Mouse (Mus musculus) activated CD4-positive, CD25-positive, alpha-beta regulatory T cell, adult 4 months (primary cell): ENCODE results near the gene Gyg. TPM values are rescaled to one million over a fixed set of nuclear protein-coding genes. Genes with fewer than 3 reads are reported as not detected.

Experiments
- ATAC-seq: one replicate; pipeline ENCODE4 v1.8.0; 2017
- polyA plus RNA-seq, 2 experiments: library from polyadenylated mRNA; unstranded; fragments of 100-300 nt; shearing (Covaris generic); gene quantifications; one replicate each; pipeline ENCODE4 v1.2.1; 2017

Gyg gene
- 100 to 1,000 TPM; 113 to 139 TPM for polyA plus RNA-seq

- peak; percentile 81 for ATAC-seq
Observed at GRCm38 (mm10) chr3:20154531-20155367, at the start of gene Gyg. Gene Gyg (minus strand): TSS chr3:20155317.

GRCm38 (mm10) chr3:20198869-20199268 lies 43.8 kb upstream of the Gyg start:
- ATAC-seq: peak; percentile 90

- ATAC-seq: no peak
Observed at GRCm38 (mm10) chr3:20197878-20198277, 42.8 kb upstream of the Gyg start.

DNA sequence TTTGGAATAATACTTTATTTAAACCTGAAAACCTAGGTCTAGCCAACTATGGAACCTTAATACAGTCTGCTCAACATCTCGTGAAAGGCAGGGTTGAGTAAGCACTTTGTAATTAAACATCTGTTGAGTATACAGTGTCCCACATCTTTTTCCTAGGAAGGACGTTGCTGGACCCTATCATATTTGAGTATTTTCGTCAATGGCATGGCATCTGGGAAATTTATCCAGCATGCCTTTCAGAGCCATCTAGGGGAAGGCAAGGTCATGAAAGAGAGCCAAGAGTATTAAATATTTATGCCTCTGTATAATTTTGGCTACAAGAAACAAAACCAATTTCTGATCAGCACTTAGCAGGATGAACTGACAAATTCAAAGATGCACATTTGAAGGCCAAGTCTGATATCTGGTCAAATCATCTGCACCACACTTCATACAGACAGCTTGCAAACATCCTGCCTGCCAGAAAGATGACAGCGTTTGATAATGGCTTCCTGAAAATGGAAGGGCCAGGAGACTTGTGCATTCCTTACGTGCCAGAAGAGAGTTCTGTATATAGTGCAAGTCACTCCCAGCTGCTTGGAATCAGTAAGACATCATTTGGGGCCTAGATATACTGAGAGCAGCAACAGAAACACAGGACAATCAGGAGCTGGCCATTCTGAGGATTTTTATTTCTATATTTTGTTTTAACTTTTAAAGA lies 34.0 kb upstream of the Gyg start:
- no peak for ATAC-seq

DNA sequence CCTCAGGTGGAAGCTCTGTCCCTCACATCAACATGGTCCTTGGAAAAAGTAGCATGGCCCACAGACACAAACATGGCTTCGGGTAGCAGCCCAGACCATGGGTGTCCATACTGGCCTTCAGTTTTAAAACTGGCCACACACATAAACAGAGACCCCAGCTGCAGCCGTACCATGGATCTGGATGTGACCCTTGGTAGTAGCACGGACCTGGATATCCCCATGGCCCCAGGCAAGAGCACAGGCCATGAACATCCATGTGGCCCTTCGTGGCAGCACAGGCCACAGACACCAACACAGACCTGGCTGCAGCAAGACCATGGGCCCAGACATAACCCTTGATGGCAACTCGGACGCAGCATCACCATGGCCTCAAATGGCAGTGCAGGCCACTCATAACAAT lies 17.3 kb upstream of the Gyg start:
- no peak for ATAC-seq

DNA sequence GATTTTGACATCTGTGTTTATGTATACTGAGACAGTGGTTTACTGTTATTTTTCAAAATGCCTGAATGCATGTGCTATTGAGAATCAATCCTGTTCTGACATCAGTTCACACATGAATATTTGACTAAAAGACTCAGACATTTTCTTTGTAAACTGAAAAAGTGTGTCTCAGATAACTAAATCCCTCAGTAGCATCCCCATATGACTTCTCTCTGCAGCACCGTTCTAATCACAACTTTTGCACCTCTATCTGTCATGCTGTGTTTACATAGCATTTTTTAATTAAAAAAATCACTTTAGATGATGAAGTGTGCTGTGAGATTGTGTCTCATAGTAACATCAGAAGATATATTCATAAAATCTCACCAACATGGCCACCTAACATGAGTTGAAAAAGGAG lies 12.4 kb upstream of the Gyg start:
- no peak for ATAC-seq

DNA sequence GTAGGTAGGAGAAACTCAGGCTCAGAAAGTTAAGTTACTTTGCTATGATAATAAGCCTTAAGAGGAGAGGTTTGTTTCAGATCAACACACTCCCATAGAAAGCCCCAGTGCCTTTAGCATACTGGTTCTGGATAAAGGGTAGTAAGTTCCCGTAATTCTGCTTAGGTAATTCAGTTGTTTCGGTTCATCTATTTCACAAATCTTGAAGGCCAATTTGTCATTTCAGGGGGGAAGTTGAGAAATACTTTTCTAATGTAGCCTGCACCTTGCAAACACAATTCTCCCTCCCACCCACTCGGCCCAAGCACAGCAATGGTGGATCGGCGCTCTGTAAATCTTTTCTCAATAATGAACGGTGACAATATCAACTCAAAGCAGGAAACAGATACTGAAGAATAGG lies 359 bp upstream of the Gyg start:
- no peak for ATAC-seq

- ATAC-seq: no peak
Observed at GRCm38 (mm10) chr3:20151651-20152050, 3.5 kb downstream of the Gyg start.

GRCm38 (mm10) chr3:20150511-20150910 lies 4.6 kb downstream of the Gyg start:
- ATAC-seq: no peak

DNA sequence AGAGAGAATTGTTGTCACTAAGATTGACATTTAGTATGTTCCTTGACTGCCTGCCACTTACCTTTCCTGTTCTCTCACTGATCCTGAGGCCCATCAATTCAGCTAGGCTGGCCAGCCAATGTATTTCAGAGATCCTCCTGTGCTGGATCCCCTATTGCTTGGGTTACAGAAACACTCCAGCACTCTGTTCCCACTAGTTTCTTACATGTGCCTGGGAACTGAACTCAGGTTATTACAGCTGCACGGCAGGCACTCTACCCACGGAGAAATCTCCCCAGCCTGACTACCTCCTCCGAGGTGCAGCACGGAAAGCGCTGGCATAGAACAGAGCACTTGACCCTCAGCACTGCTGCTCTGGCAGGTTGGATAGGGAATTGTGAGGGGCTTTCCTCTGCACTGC lies 7.5 kb downstream of the Gyg start:
- no peak for ATAC-seq

- no peak for ATAC-seq
Observed at GRCm38 (mm10) chr3:20146884-20147395, 8.2 kb downstream of the Gyg start.

- ATAC-seq: no peak
Observed at GRCm38 (mm10) chr3:20145696-20146113, 9.4 kb downstream of the Gyg start.

GRCm38 (mm10) chr3:20144401-20144800 lies 10.7 kb downstream of the Gyg start:
- no peak for ATAC-seq

DNA sequence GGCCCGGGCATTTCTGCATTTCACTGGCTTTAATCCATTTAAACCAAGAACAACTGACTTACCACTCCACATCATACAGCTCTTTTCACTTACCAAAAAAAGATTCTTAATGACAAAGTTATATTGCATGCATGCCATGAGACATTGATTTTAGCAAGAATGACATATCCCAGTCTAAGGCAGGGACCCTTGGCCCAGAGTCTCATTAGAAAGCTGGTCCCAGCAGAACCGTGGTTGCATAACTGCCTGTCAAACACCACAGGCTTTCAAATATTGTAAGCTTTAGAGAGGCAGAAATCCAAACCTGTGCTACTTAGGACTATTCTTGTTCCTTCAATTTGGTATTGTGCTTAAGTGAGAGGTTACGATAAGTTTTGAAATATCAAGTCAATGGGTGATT lies 11.4 kb downstream of the Gyg start:
- no peak for ATAC-seq

GRCm38 (mm10) chr3:20142576-20142975 lies 12.5 kb downstream of the Gyg start:
- ATAC-seq: no peak

DNA sequence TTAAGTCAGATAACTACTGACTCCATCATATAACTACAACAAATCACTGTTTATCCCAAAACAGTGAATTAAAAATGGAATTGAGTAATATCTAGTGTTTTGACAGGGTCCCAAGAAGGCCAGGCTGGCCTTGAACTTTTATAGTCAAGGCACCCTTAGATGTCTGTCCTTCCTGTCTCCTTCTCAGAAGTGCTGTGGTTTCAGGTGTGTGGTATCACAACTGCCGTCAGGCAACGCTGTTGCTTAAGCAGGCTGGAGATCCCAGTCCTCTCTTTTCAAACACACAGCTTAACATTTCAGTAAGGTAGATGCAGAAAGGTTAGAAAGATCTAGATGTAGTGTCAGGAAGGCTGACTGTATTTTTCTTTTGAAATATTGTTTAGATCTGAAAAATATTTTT lies 13.0 kb downstream of the Gyg start:
- no peak for ATAC-seq

DNA sequence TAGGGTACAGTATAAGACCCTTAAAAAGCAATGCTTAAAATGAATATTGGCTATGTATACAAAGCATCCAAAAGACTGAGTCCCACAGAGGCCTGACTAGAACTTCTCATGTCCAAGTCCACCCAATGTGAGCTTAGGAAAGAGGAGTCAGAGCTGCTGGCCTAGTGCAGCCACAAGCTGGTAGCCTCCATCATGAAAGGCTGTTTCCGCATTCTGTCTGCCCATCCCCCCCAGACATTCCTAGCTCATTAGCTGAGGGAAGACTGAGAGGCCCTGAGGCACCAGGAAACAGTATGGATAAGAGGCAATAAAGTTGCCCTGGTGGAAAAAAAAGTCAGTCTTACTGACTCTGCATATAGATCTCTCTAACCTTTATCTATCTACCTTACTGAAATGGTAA lies 13.4 kb downstream of the Gyg start:
- ATAC-seq: no peak

- no peak for ATAC-seq
Observed at GRCm38 (mm10) chr3:20141240-20141639, 13.9 kb downstream of the Gyg start.

DNA sequence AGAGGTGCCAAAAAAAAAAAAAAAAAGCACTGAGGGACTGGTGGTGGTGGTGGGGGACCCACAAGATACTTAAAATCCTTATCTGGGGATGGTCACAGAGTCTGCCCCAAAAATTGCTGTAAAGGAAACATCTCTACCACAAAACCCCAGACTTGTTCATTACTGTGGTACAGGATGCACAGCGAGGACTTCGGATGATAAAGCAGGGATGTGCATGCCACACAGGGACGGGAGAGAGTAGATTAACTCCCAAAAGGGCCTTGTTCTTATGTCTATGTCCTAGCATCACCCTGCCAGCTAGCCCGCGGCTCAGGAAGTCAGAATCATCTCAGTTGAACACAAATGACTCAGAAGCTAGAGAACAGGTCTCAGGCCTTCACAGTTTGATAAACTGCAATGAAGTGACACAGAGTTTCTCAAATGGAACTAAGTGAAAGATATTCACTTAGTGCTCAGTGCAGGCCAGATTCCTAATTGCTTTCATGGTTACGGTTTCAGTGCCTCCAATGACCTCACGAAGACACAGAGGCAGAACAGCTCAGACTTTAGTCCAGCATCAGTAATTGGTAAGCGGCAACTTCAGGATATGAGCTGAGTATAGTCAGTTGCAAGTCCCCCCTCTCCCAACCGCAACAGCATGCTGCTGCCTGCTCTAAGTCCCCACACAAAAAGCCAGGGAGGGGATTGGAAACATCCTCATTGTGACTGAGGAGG lies 18.1 kb downstream of the Gyg start:
- ATAC-seq: no peak

- no peak for ATAC-seq
Observed at GRCm38 (mm10) chr3:20134545-20134944, 20.6 kb downstream of the Gyg start.

- no peak for ATAC-seq
Observed at GRCm38 (mm10) chr3:20133745-20134144, 21.4 kb downstream of the Gyg start.

DNA sequence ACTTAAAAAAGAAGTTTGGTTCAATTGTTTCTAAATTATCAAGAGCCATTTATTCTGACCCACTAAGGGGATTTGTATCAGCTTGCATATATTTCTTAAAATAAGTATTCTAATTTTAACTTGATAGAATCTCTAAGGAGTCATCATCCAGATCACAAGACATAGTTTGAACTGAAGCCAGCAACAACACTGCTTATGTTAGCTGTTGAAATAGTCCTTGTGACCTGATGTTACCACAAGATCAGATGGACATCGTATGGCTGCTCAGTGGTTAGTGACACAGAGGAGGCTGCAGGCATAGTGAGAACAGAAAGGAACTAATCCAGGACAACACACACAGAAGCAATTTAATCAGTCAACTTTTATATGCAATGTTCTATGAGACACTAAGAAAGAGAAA lies 22.4 kb downstream of the Gyg start:
- ATAC-seq: no peak

DNA sequence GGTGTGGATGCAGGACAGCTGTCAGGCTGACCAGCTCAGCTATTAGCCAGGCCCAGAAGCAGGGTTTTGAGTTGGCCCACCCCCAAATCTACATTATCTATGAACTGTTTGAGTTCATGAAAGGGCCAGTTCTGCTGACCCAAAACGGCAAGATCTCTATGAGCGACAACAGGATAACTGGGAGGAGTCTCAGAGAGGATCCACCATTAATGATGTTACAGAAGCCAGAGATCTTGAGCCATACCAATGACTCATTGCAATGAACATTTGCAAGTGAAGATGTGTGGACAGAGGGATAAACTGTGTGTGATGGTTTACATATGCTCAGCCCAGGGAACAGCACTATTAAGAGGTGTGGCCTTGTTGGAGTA lies 23.8 kb downstream of the Gyg start:
- ATAC-seq: no peak
